Mouse (Mus musculus): ENCODE results near the gene Lmf1.

GRCm38 (mm10) chr17:25645661-25646060, 66.8 kb downstream of the Lmf1 start:
- TF ChIP-seq CTCF (IDR thresholded peaks at IDR 0.05; ENCODE audit: low read depth) = no peak
- TF ChIP-seq EP300 (optimal IDR thresholded peaks at IDR 0.05) = no peak

Measured in stomach, postnatal 0 days (tissue).